Mouse (Mus musculus) cortical plate, adult 2 months (tissue): ENCODE measurements around the gene Tcf7l1.

Experiments
- CTCF ChIP-seq: fragments of 200-500 bp; IDR thresholded peaks from 2 replicates; pipeline ENCODE4 v1.5.1; 2011; ENCODE audit warnings: mild to moderate bottlenecking, control low read depth, low read length; ENCODE audit not compliant: insufficient read depth; ENCODE audit errors: extremely low read depth
- POLR2A ChIP-seq: fragments of 200-500 bp; IDR thresholded peaks from 2 replicates; pipeline ENCODE4 v1.6.1; 2011; ENCODE audit warnings: mild to moderate bottlenecking, low read length, control low read depth; ENCODE audit not compliant: insufficient read depth; ENCODE audit errors: extremely low read depth

DNA sequence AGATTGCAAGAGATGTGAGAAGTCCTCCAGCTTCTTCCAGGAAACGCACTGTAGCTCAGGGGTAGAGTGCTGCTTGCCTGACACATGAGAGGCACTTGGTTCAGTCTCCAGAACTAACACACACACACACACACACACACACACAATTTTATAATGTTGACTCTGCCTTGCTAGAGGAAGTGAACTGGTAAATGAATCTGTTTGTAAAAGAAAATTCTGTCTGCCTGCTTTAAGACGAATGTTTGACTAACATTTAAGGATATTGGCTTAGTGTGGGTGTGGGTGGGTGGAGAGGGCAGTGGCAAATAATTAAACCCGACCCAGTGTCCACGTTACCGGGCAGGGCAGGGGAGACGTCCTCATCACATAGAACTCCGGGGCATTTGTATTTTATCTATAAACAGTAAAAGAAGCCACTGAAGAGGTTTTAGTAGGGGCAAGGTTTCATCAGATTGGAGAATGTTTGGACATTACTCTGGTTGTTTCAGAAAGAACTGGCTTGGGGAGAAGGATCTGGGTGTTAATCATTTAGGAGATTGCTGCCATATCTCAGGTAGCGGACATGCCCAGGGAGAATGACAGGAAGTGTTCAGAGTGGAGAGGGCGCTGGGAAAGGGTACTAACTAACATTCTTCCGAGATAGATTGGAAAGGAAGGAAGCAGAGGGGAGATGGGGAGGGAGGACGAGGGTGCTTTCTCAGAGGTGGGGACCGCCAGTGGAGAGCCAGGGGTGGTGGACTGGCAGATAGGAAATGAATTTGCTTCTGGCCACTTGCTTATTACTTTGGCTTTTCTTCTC, 169.1 kb downstream of the Tcf7l1 start:
- TF ChIP-seq POLR2A (no peak), CTCF (no peak)
